Mouse (Mus musculus): ENCODE results near the gene Hmgn1. TPM values are rescaled to one million over a fixed set of nuclear protein-coding genes. Genes with fewer than 3 reads are reported as not detected.

Gene Hmgn1
- polyA plus RNA-seq, 1 experiment from 2014 or later = 827 TPM

DNA sequence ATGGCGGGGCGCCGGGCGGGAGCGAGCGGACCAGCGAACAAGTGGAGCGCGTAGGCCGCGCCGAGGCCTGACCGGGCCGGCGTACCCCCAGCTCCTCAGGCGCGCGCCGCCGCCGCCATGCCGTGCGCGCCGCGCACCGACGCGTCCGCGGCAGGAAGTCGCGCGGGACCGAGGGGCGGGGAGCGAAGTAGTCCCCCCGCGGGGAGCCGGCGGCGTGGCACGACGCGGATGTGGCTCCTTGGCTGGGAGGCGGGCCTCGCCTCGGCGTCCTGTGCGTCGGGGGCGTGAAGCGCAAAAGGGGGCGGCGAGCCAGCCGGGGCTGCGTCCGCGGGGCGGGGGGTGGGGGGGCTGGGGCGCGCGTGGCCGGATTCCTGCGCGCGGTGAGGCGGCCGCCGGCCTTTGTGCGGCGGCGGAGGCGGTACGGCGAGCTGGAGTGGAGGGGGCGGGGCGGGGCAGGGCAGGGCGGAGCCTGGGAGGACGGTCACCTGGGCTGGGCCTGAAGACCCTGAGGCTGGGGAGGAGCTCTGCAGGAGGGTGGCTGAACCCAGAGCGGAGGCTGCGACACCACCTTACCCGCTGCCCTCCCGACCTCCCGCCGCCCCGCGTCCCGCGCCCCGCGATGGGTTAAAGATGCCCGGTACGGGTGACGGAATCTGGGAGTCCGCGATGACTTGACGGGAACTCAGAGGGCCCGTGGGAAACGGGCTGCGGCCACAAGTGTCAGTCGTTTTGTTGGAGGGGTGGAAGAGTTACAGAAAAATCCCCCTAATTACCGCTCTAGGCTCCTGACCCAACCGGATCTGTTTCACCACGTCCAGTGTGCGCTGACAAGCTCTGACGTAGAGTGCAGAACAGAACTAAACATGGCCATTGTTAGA is 45.0 kb downstream of the Hmgn1 start, which contains the start of gene Brwd1:
TSS of gene Brwd1 (minus strand) at position 226 of the 878 bp plus-strand sequence.
- WGBS = under 1% methylated on average over 82 of the region's 107 CpGs
- Histone ChIP-seq H3K9me3 (replicated peaks) (no peaks in the 10 kb centered on the region), H3K27me3 (ENCODE audit: low read depth, poor library complexity, severe bottlenecking) (no peaks in the 10 kb centered on the region)

DNA sequence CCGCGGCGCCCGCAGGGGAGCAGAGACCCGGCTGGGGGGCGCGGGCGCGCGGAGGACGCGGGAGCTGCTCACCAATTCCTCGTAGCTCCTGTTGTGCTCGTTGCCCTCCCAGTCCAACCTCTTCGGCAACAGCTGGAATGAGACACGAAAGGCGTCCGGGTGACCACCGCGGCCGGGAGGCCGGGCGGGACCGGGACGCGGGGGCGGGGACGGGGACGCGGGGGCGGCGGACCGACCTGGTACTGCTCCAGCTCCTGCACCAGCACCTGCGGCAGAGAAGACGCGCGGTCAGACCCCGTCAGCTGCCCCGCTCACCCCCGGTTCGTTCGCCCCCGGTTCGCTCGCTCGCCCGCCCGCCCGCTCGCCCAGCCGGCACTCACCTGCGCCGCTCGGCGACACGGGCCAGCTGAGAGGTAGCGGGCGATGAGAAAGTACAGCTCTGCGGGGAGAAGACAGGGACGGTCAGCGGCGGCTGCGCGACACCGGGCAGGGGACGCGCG is 45.7 kb downstream of the Hmgn1 start:
- H3K36me3 ChIP-seq = peaks cover 44% of the 10 kb centered on the region
- peak overlapping the region; percentile 78 for H3K4me3 ChIP-seq
- no peak for DNase-seq (ENCODE audit: low spot score)
- H3K4me1 ChIP-seq = peaks cover 26% of the 10 kb centered on the region
- H3K27ac ChIP-seq (replicated peaks) = peak overlapping the region; percentile 97
- H3K27me3 ChIP-seq (ENCODE audit: low read depth, poor library complexity, severe bottlenecking) = no peaks in the 10 kb centered on the region
- WGBS = under 1% methylated on average over 55 of the region's 68 CpGs
- H3K9me3 ChIP-seq (replicated peaks) = no peaks in the 10 kb centered on the region

More for the DNA sequence above, 45.0 kb downstream of the Hmgn1 start, which contains the start of gene Brwd1:
- peak; percentile 91 for DNase-seq (ENCODE audit: low spot score)
- H3K36me3 ChIP-seq = peaks cover 36% of the 10 kb centered on the region
- H3K4me3 ChIP-seq = peak within 1 kb of the TSS; percentile 78
- H3K4me1 ChIP-seq = peaks cover 26% of the 10 kb centered on the region
- peak within 1 kb of the TSS; percentile 97 for H3K27ac ChIP-seq (replicated peaks)

DNA sequence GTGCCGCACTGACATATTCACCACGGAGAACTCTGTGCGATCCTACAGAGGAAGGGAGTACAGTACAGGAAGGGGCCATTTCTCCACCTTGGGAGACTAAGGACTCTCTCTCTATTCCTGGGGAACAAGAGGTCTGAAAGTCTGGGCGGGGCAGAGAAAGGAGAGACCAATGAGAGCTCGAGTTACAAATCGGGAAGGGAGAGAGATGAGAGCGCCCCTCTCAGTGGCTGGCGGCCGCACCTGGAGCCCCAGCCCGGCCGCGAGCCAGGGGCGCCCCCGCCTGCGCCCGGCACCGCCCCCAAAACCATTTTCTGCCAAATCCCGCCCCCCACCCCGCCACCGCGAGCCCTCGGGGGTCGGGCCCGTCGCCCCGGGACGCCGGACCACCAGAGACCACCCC is 46.2 kb downstream of the Hmgn1 start:
- Histone ChIP-seq H3K4me3 (peak overlapping the region; percentile 78), H3K27me3 (ENCODE audit: low read depth, poor library complexity, severe bottlenecking) (no peaks in the 10 kb centered on the region), H3K9me3 (replicated peaks) (no peaks in the 10 kb centered on the region), H3K27ac (replicated peaks) (peak overlapping the region; percentile 97), H3K36me3 (peaks cover 46% of the 10 kb centered on the region), H3K4me1 (peaks cover 26% of the 10 kb centered on the region)
- 3% methylated on average over 15 of the region's 28 CpGs for WGBS
- peak; percentile 87 for DNase-seq (ENCODE audit: low spot score)

DNA sequence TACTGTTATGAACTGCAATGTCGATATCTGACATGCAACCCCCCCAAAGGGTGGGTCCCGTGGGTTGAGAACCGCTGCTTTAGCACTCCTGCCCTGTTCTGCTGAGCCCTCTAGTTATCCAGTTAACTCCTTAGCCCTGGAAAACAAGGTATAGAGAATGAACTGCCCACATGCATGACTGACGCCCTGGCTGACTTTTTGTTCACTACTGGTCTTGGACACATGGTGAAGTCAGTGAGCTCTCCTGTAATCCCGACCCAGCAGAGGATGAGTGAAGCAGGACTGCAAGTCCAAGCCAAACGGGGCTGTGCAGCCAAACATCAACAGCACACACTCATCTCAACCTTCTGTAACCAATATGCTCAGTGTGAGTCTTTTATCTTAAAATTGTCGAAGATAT is 47.0 kb downstream of the Hmgn1 start:
- Histone ChIP-seq H3K9me3 (replicated peaks) (no peaks in the 10 kb centered on the region), H3K36me3 (peaks cover 55% of the 10 kb centered on the region), H3K27me3 (ENCODE audit: low read depth, poor library complexity, severe bottlenecking) (no peaks in the 10 kb centered on the region), H3K27ac (replicated peaks) (no peak overlapping the region), H3K4me1 (peaks cover 26% of the 10 kb centered on the region), H3K4me3 (peak overlapping the region; percentile 78; the same call in 1 of the 2 replicates)
- DNase-seq (ENCODE audit: low spot score) = no peak
- WGBS = 91% methylated on average over 7 of the region's 7 CpGs

Other genes with a start within 250 kb of the Hmgn1 start
- gene Psmg1, start 136.8 kb downstream of the Hmgn1 start, polyA plus RNA-seq (2016; fragmentation: Nextera tagmentation; extraction: Ambion mirVana) = 102 and 113 TPM in 2 replicates
- gene Brwd1, start 45.2 kb downstream of the Hmgn1 start, polyA plus RNA-seq (2016; fragmentation: Nextera tagmentation; extraction: Ambion mirVana) = 133 and 160 TPM in 2 replicates
- gene Wrb, start 17.7 kb upstream of the Hmgn1 start, polyA plus RNA-seq (2016; fragmentation: Nextera tagmentation; extraction: Ambion mirVana) = 125 and 129 TPM in 2 replicates
- gene Lca5l, start 64.5 kb upstream of the Hmgn1 start, polyA plus RNA-seq (2016; fragmentation: Nextera tagmentation; extraction: Ambion mirVana) = 1.0 TPM in 2 replicates
- gene Sh3bgr, start 72.7 kb upstream of the Hmgn1 start, polyA plus RNA-seq (2016; fragmentation: Nextera tagmentation; extraction: Ambion mirVana) = 1.4 and 2.0 TPM in 2 replicates
- gene B3galt5, start 108.1 kb upstream of the Hmgn1 start, polyA plus RNA-seq (2016; fragmentation: Nextera tagmentation; extraction: Ambion mirVana) = 0.37 and 0.65 TPM in 2 replicates

Measured in midbrain, embryonic 10.5 days (tissue).